Mouse (Mus musculus) hindbrain, embryonic 14.5 days (tissue): Measurements from ENCODE around the gene Capn9. TPM values are rescaled to one million over a fixed set of nuclear protein-coding genes. Genes with fewer than 3 reads are reported as not detected.

Experiments used
- ATAC-seq: fragments of 200-750 bp; cut with Nextera tagmentation; 2 replicates; pipeline ENCODE4 v1.8.0; 2017; ENCODE audit warnings: moderate number of reproducible peaks, mild to moderate bottlenecking, moderate TSS enrichment, moderate library complexity; ENCODE audit not compliant: low FRiP score
- DNase-seq: peaks from one replicate; pipeline ENCODE4 v3.0.0-alpha.2; 2015; ENCODE audit warnings: low spot score
- H3K27ac ChIP-seq: fragments of 300-500 bp; sonication (generic); 2 replicates; pipeline ENCODE4 v1.5.1; 2014; ENCODE audit warnings: mild to moderate bottlenecking, moderate library complexity
- H3K27me3 ChIP-seq: fragments of 300-500 bp; sonication (generic); 2 replicates; pipeline ENCODE4 v1.6.1; 2014; ENCODE audit warnings: mild to moderate bottlenecking, low read length, mixed read lengths; ENCODE audit not compliant: control insufficient read depth, insufficient read depth
- H3K36me3 ChIP-seq: fragments of 300-500 bp; sonication (generic); replicated peaks from 2 replicates; pipeline ENCODE4 v1.6.1; 2014; ENCODE audit not compliant: control insufficient read depth, insufficient read depth
- H3K4me1 ChIP-seq: fragments of 300-500 bp; sonication (generic); replicated peaks from 2 replicates; pipeline ENCODE4 v1.6.1; 2014; ENCODE audit warnings: antibody characterized with exemption, low read length, mixed read lengths; ENCODE audit not compliant: control insufficient read depth, insufficient read depth
- H3K4me2 ChIP-seq: fragments of 300-500 bp; sonication (generic); replicated peaks from 2 replicates; pipeline ENCODE4 v1.6.1; 2014; ENCODE audit warnings: mild to moderate bottlenecking, moderate library complexity
- H3K4me3 ChIP-seq: fragments of 300-500 bp; sonication (generic); replicated peaks from 2 replicates; pipeline ENCODE4 v1.5.1; 2014; ENCODE audit warnings: mild to moderate bottlenecking, low read length
- H3K9ac ChIP-seq: fragments of 300-500 bp; sonication (generic); 2 replicates; pipeline ENCODE4 v1.6.1; 2014
- H3K9me3 ChIP-seq: fragments of 300-500 bp; sonication (generic); 2 replicates; pipeline ENCODE4 v1.6.1; 2016; ENCODE audit warnings: low read length; ENCODE audit not compliant: control insufficient read depth
- WGBS: fragments of 180-500 bp; shearing (Covaris S2); extraction: QIAGEN DNeasy Blood & Tissue Kit; methylation state at CpG from one replicate; pipeline ENCODE4 v1.1.7; 2014; 5-methylcytosine and 5-hydroxymethylcytosine counted together
- polyA plus RNA-seq: library from polyadenylated mRNA; unstranded; fragments of >200 nt; fragmentation: Nextera tagmentation; extraction: Ambion mirVana; gene quantifications from 2 replicates; pipeline ENCODE4 v1.2.1, GENCODE M21; 2014

Capn9 gene
- polyA plus RNA-seq, 1 experiment from 2014 or later = 0.11 TPM

- DNase-seq (no peak), ATAC-seq (0 out of 2 replicates have a peak, but pooled peaks have one; percentile 15)
- peak overlapping the region; percentile 66 for H3K4me3 ChIP-seq
- WGBS = 46% methylated on average over 4 of the region's 4 CpGs
- H3K9ac ChIP-seq = peak overlapping the region; percentile 95
- no peaks in the 10 kb centered on the region for H3K36me3 ChIP-seq
- no peaks in the 10 kb centered on the region for H3K9me3 ChIP-seq
- peak overlapping the region; percentile 86 for H3K4me2 ChIP-seq
- no peaks in the 10 kb centered on the region for H3K27me3 ChIP-seq
- peak overlapping the region; percentile 87 for H3K27ac ChIP-seq
- H3K4me1 ChIP-seq = peaks cover 36% of the 10 kb centered on the region
Observed at GRCm38 (mm10) chr8:124663874-124664230, 87.9 kb downstream of the Capn9 start.

DNA sequence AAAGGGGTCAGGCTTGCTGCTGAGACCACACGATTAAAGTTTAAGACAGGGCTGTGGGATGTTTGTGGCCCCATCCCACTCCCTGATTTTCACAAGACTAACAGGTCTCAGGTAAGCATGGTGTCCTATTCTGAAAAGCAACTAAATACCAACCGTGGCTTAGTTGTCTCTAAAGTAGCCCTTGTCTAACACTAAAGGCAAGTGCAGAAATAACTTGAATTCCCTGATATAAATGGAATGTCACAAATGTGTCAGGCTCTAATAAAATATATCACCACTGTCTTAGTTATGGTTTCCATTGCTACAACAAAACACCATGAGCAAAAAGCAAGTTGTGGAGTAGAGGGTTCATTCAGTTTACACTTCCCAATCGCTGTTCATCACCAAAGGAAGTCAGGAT is 88.5 kb downstream of the Capn9 start:
- DNase-seq (no peak), ATAC-seq (no peak)
- Histone ChIP-seq H3K4me3 (no peak overlapping the region), H3K9ac (no peak overlapping the region), H3K9me3 (no peaks in the 10 kb centered on the region), H3K27ac (no peak overlapping the region), H3K27me3 (no peaks in the 10 kb centered on the region), H3K36me3 (no peaks in the 10 kb centered on the region), H3K4me1 (peaks cover 32% of the 10 kb centered on the region), H3K4me2 (no peak overlapping the region)
- WGBS = 87% methylated on average over 3 of the region's 3 CpGs

Other genes with a start within 250 kb of the Capn9 start
- 16.9 and 18.8 TPM in 2 replicates for gene Pgbd5, start 136.5 kb upstream of the Capn9 start, polyA plus RNA-seq
- 32.5 and 34.7 TPM in 2 replicates for gene Cog2, start 55.3 kb upstream of the Capn9 start, polyA plus RNA-seq
- gene Agt, start 6.4 kb upstream of the Capn9 start, polyA plus RNA-seq = 0.76 and 1.1 TPM in 2 replicates
- gene 2310022B05Rik, start 87.3 kb downstream of the Capn9 start, polyA plus RNA-seq = 26.6 and 27.3 TPM in 2 replicates
- gene Ttc13, start 145.9 kb downstream of the Capn9 start, polyA plus RNA-seq = 71.1 and 74.3 TPM in 2 replicates
- gene Arv1, start 146.0 kb downstream of the Capn9 start, polyA plus RNA-seq = 32.0 and 32.7 TPM in 2 replicates
- 1.0 and 1.2 TPM in 2 replicates for gene Fam89a, start 175.7 kb downstream of the Capn9 start, polyA plus RNA-seq
- 35.8 and 39.4 TPM in 2 replicates for gene Trim67, start 217.0 kb downstream of the Capn9 start, polyA plus RNA-seq